Mouse (Mus musculus) hindbrain, embryonic 15.5 days (tissue): ENCODE results near the gene Gm3512. TPM values are rescaled to one million over a fixed set of nuclear protein-coding genes. Genes with fewer than 3 reads are reported as not detected.
"Not testable (repeated sequence)": the region's sequence is repeated elsewhere in the genome, so short reads cannot be mapped to it uniquely, and the experiment has no call there.

Experiments
- ATAC-seq: fragments of 200-750 bp; cut with Nextera tagmentation; 2 replicates; pipeline ENCODE4 v1.8.0; 2017; ENCODE audit warnings: low read depth, moderate number of reproducible peaks, moderate TSS enrichment; ENCODE audit not compliant: low FRiP score
- H3K27ac ChIP-seq: fragments of 300-500 bp; sonication (generic); replicated peaks from 2 replicates; pipeline ENCODE4 v1.5.1; 2015; ENCODE audit warnings: mild to moderate bottlenecking, inconsistent platforms
- H3K27me3 ChIP-seq: fragments of 300-500 bp; sonication (generic); 2 replicates; pipeline ENCODE4 v1.6.1; 2015; ENCODE audit warnings: control low read depth, inconsistent platforms
- H3K36me3 ChIP-seq: fragments of 300-500 bp; sonication (generic); 2 replicates; pipeline ENCODE4 v1.6.1; 2015; ENCODE audit warnings: control low read depth, inconsistent platforms
- H3K4me1 ChIP-seq: fragments of 300-500 bp; sonication (generic); replicated peaks from 2 replicates; pipeline ENCODE4 v1.6.1; 2015; ENCODE audit warnings: control low read depth, inconsistent platforms
- H3K4me2 ChIP-seq: fragments of 300-500 bp; sonication (generic); 2 replicates; pipeline ENCODE4 v1.6.1; 2015; ENCODE audit warnings: moderate library complexity, mild to moderate bottlenecking, inconsistent platforms
- H3K4me3 ChIP-seq: fragments of 300-500 bp; sonication (generic); 2 replicates; pipeline ENCODE4 v1.5.1; 2015; ENCODE audit warnings: mild to moderate bottlenecking, inconsistent platforms
- H3K9ac ChIP-seq: fragments of 300-500 bp; sonication (generic); 2 replicates; pipeline ENCODE4 v1.6.1; 2015; ENCODE audit warnings: inconsistent platforms
- H3K9me3 ChIP-seq: fragments of 300-500 bp; sonication (generic); 2 replicates; pipeline ENCODE4 v1.6.1; 2016; ENCODE audit warnings: control low read depth, inconsistent platforms
- WGBS: fragments of 180-500 bp; shearing (Covaris S2); methylation state at CpG from one replicate; pipeline ENCODE4 v1.1.7; 2015; 5-methylcytosine and 5-hydroxymethylcytosine counted together
- polyA plus RNA-seq: library from polyadenylated mRNA; unstranded; fragments of >200 nt; fragmentation: Nextera tagmentation; extraction: Ambion mirVana; gene quantifications from 2 replicates; pipeline ENCODE4 v1.2.1, GENCODE M21; 2015

Gene Gm3512
- polyA plus RNA-seq: 11.0 and 11.3 TPM in 2 replicates

DNA sequence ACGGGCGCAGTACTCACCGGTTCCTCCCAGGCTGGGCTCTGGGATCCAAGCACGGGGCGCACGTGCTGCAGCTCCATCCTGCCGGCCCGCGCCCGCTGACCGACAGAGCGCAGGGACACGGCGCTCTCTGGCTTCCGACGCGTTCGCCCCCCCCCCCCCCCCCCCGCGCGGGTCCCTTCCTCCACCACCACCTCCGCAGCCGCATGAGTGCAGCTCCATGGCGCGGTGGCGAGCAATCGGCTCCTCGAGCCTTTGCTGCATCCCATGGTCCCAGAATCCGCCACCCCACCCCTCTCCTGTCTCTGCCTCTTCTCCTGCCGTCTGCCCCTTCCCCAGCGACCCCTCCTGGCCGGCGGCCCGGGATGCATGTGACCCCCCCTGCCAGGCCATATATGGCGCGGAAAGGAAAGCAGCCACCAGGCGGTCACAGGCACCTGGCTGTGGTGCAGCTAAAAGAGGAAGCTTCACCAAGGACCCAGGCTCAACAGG is at the start of gene Gm3512:
Gm3512 (minus strand) TSS at position 51 of the 489 bp plus-strand sequence.
- WGBS: no CpG with 5 or more reads among the region's 37 CpGs
- ATAC-seq: 0 out of 2 replicates have a peak, but pooled peaks have one; percentile 68
- H3K27ac ChIP-seq, H3K4me1 ChIP-seq, H3K9ac ChIP-seq, H3K36me3 ChIP-seq, H3K4me3 ChIP-seq, H3K27me3 ChIP-seq, H3K9me3 ChIP-seq, H3K4me2 ChIP-seq: not testable (repeated sequence)

DNA sequence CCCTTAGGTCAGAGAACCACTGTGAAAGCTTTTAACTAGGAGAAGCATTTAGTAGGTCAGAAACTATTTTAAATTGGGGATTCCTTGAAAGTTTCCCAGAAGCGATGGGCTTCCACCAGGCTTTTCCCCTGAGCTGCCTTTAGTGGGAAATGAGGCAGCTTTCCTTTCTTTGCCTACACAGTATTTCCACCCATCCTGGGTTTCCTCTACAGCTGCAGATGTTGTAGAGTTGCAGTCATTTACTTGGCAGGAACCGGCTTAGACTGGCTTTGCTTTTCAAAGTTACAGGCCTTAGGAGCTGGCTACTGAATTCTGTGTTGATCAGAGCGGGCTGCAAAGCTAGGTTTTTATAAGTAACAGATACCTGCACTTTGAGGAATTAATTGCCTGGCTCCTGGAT is 25.7 kb upstream of the Gm3512 start:
- H3K4me2 ChIP-seq, H3K9ac ChIP-seq, H3K4me1 ChIP-seq, H3K27me3 ChIP-seq, H3K27ac ChIP-seq, H3K9me3 ChIP-seq, H3K4me3 ChIP-seq, ATAC-seq, H3K36me3 ChIP-seq: not testable (repeated sequence)
- 91% methylated on average over 3 of the region's 3 CpGs for WGBS

DNA sequence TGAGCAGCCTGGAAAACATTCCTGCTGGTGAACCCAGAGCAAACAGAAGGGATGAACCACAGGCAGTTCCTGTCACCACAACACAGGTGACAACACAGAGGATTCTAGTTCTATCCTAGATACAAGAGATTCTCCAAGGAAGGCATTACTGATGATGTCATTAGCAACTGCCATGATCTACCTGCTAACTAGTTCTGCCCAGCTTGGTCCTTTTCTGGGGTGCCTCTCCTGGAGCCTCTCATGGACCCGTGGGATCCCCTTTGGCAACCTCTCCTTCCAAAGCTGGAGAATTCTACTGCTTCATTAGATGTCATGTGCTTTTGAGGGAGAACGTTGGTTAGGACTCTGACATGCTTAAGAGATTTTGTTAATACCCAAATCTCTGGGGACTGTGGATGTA is 20.1 kb upstream of the Gm3512 start, which contains the start of gene Gm16434:
Gm16434 (minus strand) TSS at position 101 of the 400 bp plus-strand sequence.
- not testable (repeated sequence) for H3K36me3 ChIP-seq, H3K9ac ChIP-seq
- WGBS: no CpG with 5 or more reads among the region's 2 CpGs

DNA sequence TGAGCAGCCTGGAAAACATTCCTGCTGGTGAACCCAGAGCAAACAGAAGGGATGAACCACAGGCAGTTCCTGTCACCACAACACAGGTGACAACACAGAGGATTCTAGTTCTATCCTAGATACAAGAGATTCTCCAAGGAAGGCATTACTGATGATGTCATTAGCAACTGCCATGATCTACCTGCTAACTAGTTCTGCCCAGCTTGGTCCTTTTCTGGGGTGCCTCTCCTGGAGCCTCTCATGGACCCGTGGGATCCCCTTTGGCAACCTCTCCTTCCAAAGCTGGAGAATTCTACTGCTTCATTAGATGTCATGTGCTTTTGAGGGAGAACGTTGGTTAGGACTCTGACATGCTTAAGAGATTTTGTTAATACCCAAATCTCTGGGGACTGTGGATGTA is 49.0 kb downstream of the Gm3512 start, which contains the start of gene Gm6676:
Gm6676 (minus strand) TSS at position 101 of the 400 bp plus-strand sequence.
- not testable (repeated sequence) for H3K4me2 ChIP-seq, H3K27ac ChIP-seq, H3K4me1 ChIP-seq, H3K36me3 ChIP-seq, H3K9ac ChIP-seq, H3K4me3 ChIP-seq, H3K9me3 ChIP-seq, H3K27me3 ChIP-seq, ATAC-seq
- no CpG with 5 or more reads among the region's 2 CpGs for WGBS

More for the DNA sequence above, 20.1 kb upstream of the Gm3512 start, which contains the start of gene Gm16434:
- H3K27me3 ChIP-seq, H3K4me1 ChIP-seq, H3K4me3 ChIP-seq, H3K4me2 ChIP-seq, ATAC-seq, H3K9me3 ChIP-seq, H3K27ac ChIP-seq: not testable (repeated sequence)

DNA sequence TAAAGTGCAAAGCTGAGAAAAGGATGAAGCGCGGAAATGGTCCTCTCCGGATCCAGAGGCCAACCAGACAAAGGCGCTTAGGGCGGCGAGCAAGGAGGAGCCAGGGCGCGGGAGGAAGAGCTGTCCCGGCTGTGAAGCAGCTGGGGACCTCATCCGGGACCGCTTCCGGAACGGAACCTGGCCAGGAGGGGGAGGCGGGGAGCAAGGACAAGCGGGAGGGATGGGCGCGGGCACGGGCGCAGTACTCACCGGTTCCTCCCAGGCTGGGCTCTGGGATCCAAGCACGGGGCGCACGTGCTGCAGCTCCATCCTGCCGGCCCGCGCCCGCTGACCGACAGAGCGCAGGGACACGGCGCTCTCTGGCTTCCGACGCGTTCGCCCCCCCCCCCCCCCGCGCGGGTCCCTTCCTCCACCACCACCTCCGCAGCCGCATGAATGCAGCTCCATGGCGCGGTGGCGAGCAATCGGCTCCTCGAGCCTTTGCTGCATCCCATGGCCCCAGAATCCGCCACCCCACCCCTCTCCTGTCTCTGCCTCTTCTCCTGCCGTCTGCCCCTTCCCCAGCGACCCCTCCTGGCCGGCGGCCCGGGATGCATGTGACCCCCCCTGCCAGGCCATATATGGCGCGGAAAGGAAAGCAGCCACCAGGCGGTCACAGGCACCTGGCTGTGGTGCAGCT is 69.1 kb downstream of the Gm3512 start:
- not testable (repeated sequence) for H3K27me3 ChIP-seq, H3K36me3 ChIP-seq, H3K9me3 ChIP-seq, H3K4me1 ChIP-seq
- Histone ChIP-seq H3K9ac (peak overlapping the region; percentile 61), H3K27ac (peak overlapping the region; percentile 89), H3K4me2 (peak overlapping the region; percentile 55), H3K4me3 (peak overlapping the region; percentile 46)
- 0% methylated on average over 10 of the region's 54 CpGs for WGBS
- ATAC-seq: peak; percentile 66; the same call in 1 of the 2 replicates

Other genes with a start within 250 kb of the Gm3512 start
- gene Gm6356, start 200.7 kb downstream of the Gm3512 start, polyA plus RNA-seq: not detected in 2 replicates
- 4.0 and 4.1 TPM in 2 replicates for gene Gm10406, start 147.1 kb downstream of the Gm3512 start, polyA plus RNA-seq
- not detected in 2 replicates for gene Gm3685, start 129.6 kb downstream of the Gm3512 start, polyA plus RNA-seq
- gene Gm3696, start 73.9 kb downstream of the Gm3512 start, polyA plus RNA-seq: 6.5 and 7.4 TPM in 2 replicates
- not detected in 2 replicates for gene Gm6676, start 49.1 kb downstream of the Gm3512 start, polyA plus RNA-seq
- not detected in 2 replicates for gene Gm16434, start 20.0 kb upstream of the Gm3512 start, polyA plus RNA-seq
- not detected in 2 replicates for gene Gm3727, start 90.2 kb upstream of the Gm3512 start, polyA plus RNA-seq
- gene Gm3739, start 140.5 kb upstream of the Gm3512 start, polyA plus RNA-seq: 6.7 and 7.1 TPM in 2 replicates
- gene Gm5797, start 157.9 kb upstream of the Gm3512 start, polyA plus RNA-seq: not detected in 2 replicates
- not detected in 2 replicates for gene Gm8374, start 190.6 kb upstream of the Gm3512 start, polyA plus RNA-seq